12 mouse cellular contexts compared by ENCODE assay signal in genomic region chr14:27174831-27175301, GRCm38 (mm10).
DNase-seq lines count a peak whose midpoint lies in the region; ATAC-seq lines count a peak whose summit lies in the region.
"Had no signal": no experiment of that assay in that cellular context is flagged by ENCODE, and none has a peak within 500 bp of the region (broad histone marks: within the 10 kb centered on the region; RNA-seq: fewer than 3 reads in every experiment).

No protein-coding gene starts in this region.

- H3K27ac ChIP-seq in kidney, embryonic 16.5 days (ENCODE audit: low read length), result no peak overlapping the region
- no peak overlapping the region for H3K27ac ChIP-seq in kidney, embryonic 15.5 days
- H3K27ac ChIP-seq in forebrain, embryonic 10.5 days, result no peak overlapping the region
- no peak overlapping the region for H3K27ac ChIP-seq in hindbrain, embryonic 10.5 days
- H3K27ac ChIP-seq: hindbrain, embryonic 13.5 days had no signal

- ATAC-seq in kidney, embryonic 16.5 days (ENCODE audit: low FRiP score, low TSS enrichment), result no peak
- 0 out of 2 replicates have a peak, but pooled peaks have one; percentile 29 for ATAC-seq in kidney, embryonic 15.5 days (replicated peaks; ENCODE audit: low FRiP score)

- H3K4me1 ChIP-seq in kidney, embryonic 16.5 days (ENCODE audit: insufficient read depth, low read length), result peaks cover 8% of the 10 kb centered on the region; the same call in 1 of the 2 replicates
- peaks cover 12% of the 10 kb centered on the region; the same call in 1 of the 2 replicates for H3K4me1 ChIP-seq in kidney, embryonic 15.5 days
- H3K4me1 ChIP-seq in forebrain, embryonic 10.5 days, result peaks cover 18% of the 10 kb centered on the region; the same call in 1 of the 2 replicates
- peaks cover 9% of the 10 kb centered on the region; the same call in 1 of the 2 replicates for H3K4me1 ChIP-seq in hindbrain, embryonic 10.5 days (replicated peaks)

- H3K9ac ChIP-seq in kidney, embryonic 16.5 days (replicated peaks; ENCODE audit: low read length), result no peak overlapping the region
- no peak overlapping the region for H3K9ac ChIP-seq in kidney, embryonic 15.5 days
- H3K9ac ChIP-seq: hindbrain, embryonic 13.5 days had no signal

- H3K4me3 ChIP-seq in kidney, embryonic 16.5 days (ENCODE audit: low read length), result no peak overlapping the region
- H3K4me3 ChIP-seq in kidney, embryonic 15.5 days (replicated peaks), result no peak overlapping the region
- H3K4me3 ChIP-seq in forebrain, embryonic 10.5 days, result no peak overlapping the region
- H3K4me3 ChIP-seq in hindbrain, embryonic 10.5 days, result no peak overlapping the region
- H3K4me3 ChIP-seq: hindbrain, embryonic 13.5 days; megakaryocyte, embryonic 14.5 days had no signal

- peak; percentile 41 for DNase-seq in adrenal gland, postnatal 14 days
- no peak for DNase-seq in adrenal gland, postnatal 25 days
- peak; percentile 60 for DNase-seq in kidney, adult 11 months
- DNase-seq in lung, postnatal 4 days, result peak; percentile 63 to 66
- DNase-seq in forebrain, embryonic 10.5 days (ENCODE audit: extremely low spot score, low spot score), result no peak
- no peak for DNase-seq in hindbrain, embryonic 10.5 days (ENCODE audit: low spot score)
- DNase-seq: cerebellum, adult 8-10 months; left cerebral cortex, postnatal 4 days had no signal

- 56% methylated on average over 12 of the region's 12 CpGs for WGBS in kidney, embryonic 16.5 days
- 64% methylated on average over 12 of the region's 12 CpGs for WGBS in kidney, embryonic 15.5 days
- WGBS in forebrain, embryonic 10.5 days, result 80% methylated on average over 12 of the region's 12 CpGs
- WGBS in hindbrain, embryonic 10.5 days, result 81% methylated on average over 12 of the region's 12 CpGs

- no peak overlapping the region for H3K4me2 ChIP-seq in kidney, embryonic 16.5 days (replicated peaks; ENCODE audit: low read depth, low read length)
- H3K4me2 ChIP-seq in kidney, embryonic 15.5 days, result no peak overlapping the region
- H3K4me2 ChIP-seq: hindbrain, embryonic 13.5 days had no signal

- no peaks in the 10 kb centered on the region for H3K27me3 ChIP-seq in kidney, embryonic 16.5 days (ENCODE audit: insufficient read depth, low read length)
- no peaks in the 10 kb centered on the region for H3K27me3 ChIP-seq in kidney, embryonic 15.5 days
- no peaks in the 10 kb centered on the region for H3K27me3 ChIP-seq in forebrain, embryonic 10.5 days (ENCODE audit: poor library complexity, severe bottlenecking)
- no peaks in the 10 kb centered on the region for H3K27me3 ChIP-seq in hindbrain, embryonic 10.5 days (ENCODE audit: insufficient read depth, poor library complexity, severe bottlenecking)
- H3K27me3 ChIP-seq: hindbrain, embryonic 13.5 days had no signal

- H3K36me3 ChIP-seq in kidney, embryonic 16.5 days (ENCODE audit: insufficient read depth, low read length), result no peaks in the 10 kb centered on the region
- H3K36me3 ChIP-seq in kidney, embryonic 15.5 days, result no peaks in the 10 kb centered on the region
- H3K36me3 ChIP-seq in forebrain, embryonic 10.5 days (replicated peaks), result no peaks in the 10 kb centered on the region
- no peaks in the 10 kb centered on the region for H3K36me3 ChIP-seq in hindbrain, embryonic 10.5 days
- H3K36me3 ChIP-seq: hindbrain, embryonic 13.5 days had no signal

- no peaks in the 10 kb centered on the region for H3K9me3 ChIP-seq in kidney, embryonic 16.5 days (ENCODE audit: low read length)
- no peaks in the 10 kb centered on the region for H3K9me3 ChIP-seq in kidney, embryonic 15.5 days (replicated peaks)
- H3K9me3 ChIP-seq in forebrain, embryonic 10.5 days, result no peaks in the 10 kb centered on the region
- no peaks in the 10 kb centered on the region for H3K9me3 ChIP-seq in hindbrain, embryonic 10.5 days
- H3K9me3 ChIP-seq: hindbrain, embryonic 13.5 days had no signal

Comparison
In these comparisons a context has a peak if more than half of its experiments do, and no peak if none do; other contexts are left out.
1. DNase-seq: peak in adrenal gland, postnatal 14 days (single experiment), kidney, adult 11 months (single experiment) and lung, postnatal 4 days (2 of 2); none in adrenal gland, postnatal 25 days (single experiment), forebrain, embryonic 10.5 days (single experiment) and hindbrain, embryonic 10.5 days (single experiment).